Mouse (Mus musculus) cerebellum, adult 2 months (tissue): Measurements from ENCODE around the gene Ntmt1. TPM values are rescaled to one million over a fixed set of nuclear protein-coding genes. Genes with fewer than 3 reads are reported as not detected.

Source experiments
- DNase-seq, 2 experiments: peaks; one replicate each; pipeline ENCODE4 v3.0.0; 2021
- H3K27ac ChIP-seq: fragments of 200-500 bp; 2 replicates; pipeline ENCODE4 v1.5.1; 2012; ENCODE audit warnings: low read length, control low read depth, inconsistent platforms; ENCODE audit not compliant: insufficient read depth
- H3K27me3 ChIP-seq: fragments of 200-500 bp; 2 replicates; pipeline ENCODE4 v1.6.1; 2012; ENCODE audit warnings: inconsistent platforms, mild to moderate bottlenecking, low read length, moderate library complexity; ENCODE audit not compliant: control insufficient read depth, insufficient read depth
- H3K4me1 ChIP-seq: fragments of 200-500 bp; 2 replicates; pipeline ENCODE4 v1.6.1; 2011; ENCODE audit warnings: low read length; ENCODE audit not compliant: control insufficient read depth, insufficient read depth
- H3K4me3 ChIP-seq: fragments of 200-500 bp; replicated peaks from 2 replicates; pipeline ENCODE3; 2011; ENCODE audit warnings: mild to moderate bottlenecking, low read depth, low read length, control low read depth; ENCODE audit not compliant: insufficient read depth
- CTCF ChIP-seq: fragments of 200-500 bp; IDR thresholded peaks from 2 replicates; pipeline ENCODE4 v1.5.1; 2011; ENCODE audit warnings: low read depth, mild to moderate bottlenecking, control low read depth, low read length, moderate library complexity, borderline replicate concordance; ENCODE audit not compliant: insufficient read depth
- POLR2A ChIP-seq: fragments of 200-500 bp; IDR thresholded peaks from 2 replicates; pipeline ENCODE4 v1.6.1; 2011; ENCODE audit warnings: low read length, control low read depth, borderline replicate concordance; ENCODE audit not compliant: insufficient read depth
- WGBS: fragments of 180-500 bp; shearing (Covaris S2); methylation state at CpG from one replicate; pipeline ENCODE4 v1.1.7; 2018; 5-methylcytosine and 5-hydroxymethylcytosine counted together
- polyA plus RNA-seq: library from polyadenylated mRNA; depleted of rRNA; stranded (reverse); fragments of >200 nt; gene quantifications from 2 replicates; pipeline ENCODE4 v1.2.3, GENCODE M21; 2012

Gene Ntmt1
- polyA plus RNA-seq, 1 experiment: 37.8 TPM

GRCm38 (mm10) chr2:30778235-30778634, 29.4 kb upstream of the Ntmt1 start:
- 86% methylated on average over 4 of the region's 4 CpGs for WGBS
- no peak for DNase-seq
- no peak overlapping the region for H3K27ac ChIP-seq
- TF ChIP-seq CTCF (no peak), POLR2A (no peak)
- H3K4me3 ChIP-seq: no peak overlapping the region
- H3K27me3 ChIP-seq: no peaks in the 10 kb centered on the region
- H3K4me1 ChIP-seq: peaks cover 1% of the 10 kb centered on the region

GRCm38 (mm10) chr2:30779241-30779640, 28.4 kb upstream of the Ntmt1 start:
- WGBS: 28% methylated on average over 5 of the region's 5 CpGs
- H3K4me1 ChIP-seq: no peaks in the 10 kb centered on the region
- no peak overlapping the region for H3K4me3 ChIP-seq
- TF ChIP-seq POLR2A: no peak
- TF ChIP-seq CTCF: no peak
- no peak for DNase-seq
- no peaks in the 10 kb centered on the region for H3K27me3 ChIP-seq
- no peak overlapping the region for H3K27ac ChIP-seq

- TF ChIP-seq POLR2A (no peak), CTCF (no peak)
- Histone ChIP-seq H3K27me3 (no peaks in the 10 kb centered on the region), H3K4me1 (no peaks in the 10 kb centered on the region), H3K4me3 (no peak overlapping the region), H3K27ac (no peak overlapping the region)
- 72% methylated on average over 8 of the region's 8 CpGs for WGBS
- DNase-seq: no peak
These were observed 25.0 kb upstream of the Ntmt1 start for GRCm38 (mm10) chr2:30782312-30783290.

GRCm38 (mm10) chr2:30783346-30783745, 24.3 kb upstream of the Ntmt1 start:
- Histone ChIP-seq H3K4me3 (no peak overlapping the region), H3K4me1 (no peaks in the 10 kb centered on the region), H3K27me3 (no peaks in the 10 kb centered on the region), H3K27ac (no peak overlapping the region)
- TF ChIP-seq POLR2A: no peak
- TF ChIP-seq CTCF: no peak
- WGBS: 0% methylated on average over 13 of the region's 13 CpGs
- peak; percentile 60 to 66 for DNase-seq

- H3K27me3 ChIP-seq: no peaks in the 10 kb centered on the region
- 43% methylated on average over 40 of the region's 40 CpGs for WGBS
- TF ChIP-seq CTCF: no peak
- TF ChIP-seq POLR2A: no peak
- no peaks in the 10 kb centered on the region for H3K4me1 ChIP-seq
- H3K4me3 ChIP-seq: no peak overlapping the region
- H3K27ac ChIP-seq: 0 out of 2 replicates have a peak overlapping the region, but pooled peaks have one; percentile 26
- no peak for DNase-seq
These were observed 23.3 kb upstream of the Ntmt1 start for GRCm38 (mm10) chr2:30784078-30784994.

- DNase-seq: no peak
- TF ChIP-seq CTCF: no peak
- 77% methylated on average over 4 of the region's 4 CpGs for WGBS
- Histone ChIP-seq H3K4me3 (no peak overlapping the region), H3K27ac (no peak overlapping the region), H3K27me3 (no peaks in the 10 kb centered on the region), H3K4me1 (no peaks in the 10 kb centered on the region)
These were observed 20.2 kb upstream of the Ntmt1 start for GRCm38 (mm10) chr2:30787466-30787865.

GRCm38 (mm10) chr2:30792061-30792460, 15.6 kb upstream of the Ntmt1 start:
- TF ChIP-seq CTCF (no peak), POLR2A (no peak)
- no peak overlapping the region for H3K27ac ChIP-seq
- H3K27me3 ChIP-seq: no peaks in the 10 kb centered on the region
- no peak for DNase-seq
- WGBS: 70% methylated on average over 7 of the region's 7 CpGs
- H3K4me3 ChIP-seq: no peak overlapping the region
- no peaks in the 10 kb centered on the region for H3K4me1 ChIP-seq
